Mouse (Mus musculus) heart, postnatal 0 days (tissue): ENCODE data around the gene Ndufs3. TPM values are rescaled to one million over a fixed set of nuclear protein-coding genes. Genes with fewer than 3 reads are reported as not detected.

Experiments
- ATAC-seq: fragments of 200-750 bp; cut with Nextera tagmentation; 2 replicates; pipeline ENCODE4 v1.8.0; 2017; ENCODE audit warnings: low read depth, moderate number of reproducible peaks, moderate library complexity; ENCODE audit not compliant: insufficient read depth
- DNase-seq: peaks from one replicate; pipeline ENCODE4 v3.0.0-alpha.2; 2016; ENCODE audit warnings: low spot score
- H3K27ac ChIP-seq: fragments of 300-500 bp; sonication (generic); 2 replicates; pipeline ENCODE4 v1.5.1; 2014; ENCODE audit warnings: low read depth, mild to moderate bottlenecking
- H3K27me3 ChIP-seq: fragments of 300-500 bp; sonication (generic); 2 replicates; pipeline ENCODE4 v1.6.1; 2014; ENCODE audit warnings: low read length, mixed read lengths; ENCODE audit not compliant: control insufficient read depth, insufficient read depth
- H3K36me3 ChIP-seq: fragments of 300-500 bp; sonication (generic); replicated peaks from 2 replicates; pipeline ENCODE4 v1.6.1; 2014; ENCODE audit warnings: low read length, mixed read lengths; ENCODE audit not compliant: control insufficient read depth, insufficient read depth
- H3K4me1 ChIP-seq: fragments of 300-500 bp; sonication (generic); 2 replicates; pipeline ENCODE4 v1.6.1; 2014; ENCODE audit warnings: antibody characterized with exemption; ENCODE audit not compliant: control insufficient read depth, insufficient read depth
- H3K4me2 ChIP-seq: fragments of 300-500 bp; sonication (generic); 2 replicates; pipeline ENCODE4 v1.6.1; 2014; ENCODE audit warnings: low read depth, mild to moderate bottlenecking, low read length, moderate library complexity
- H3K4me3 ChIP-seq: fragments of 300-500 bp; sonication (generic); 2 replicates; pipeline ENCODE4 v1.5.1; 2014; ENCODE audit warnings: low read depth, low read length
- H3K9ac ChIP-seq: fragments of 300-500 bp; sonication (generic); replicated peaks from 2 replicates; pipeline ENCODE4 v1.6.1; 2014; ENCODE audit warnings: low read depth, low read length, mixed read lengths
- H3K9me3 ChIP-seq: fragments of 300-500 bp; sonication (generic); replicated peaks from 2 replicates; pipeline ENCODE4 v1.6.1; 2016; ENCODE audit warnings: low read length; ENCODE audit not compliant: control insufficient read depth
- CTCF ChIP-seq: IDR thresholded peaks from 2 replicates; pipeline ENCODE4 v1.5.1; 2016; ENCODE audit warnings: antibody characterized with exemption, control low read depth, low read depth
- EP300 ChIP-seq: IDR thresholded peaks from 2 replicates; pipeline ENCODE4 v1.6.1; 2016; ENCODE audit warnings: antibody characterized with exemption, low read depth
- WGBS: fragments of 180-500 bp; shearing (Covaris S2); extraction: QIAGEN DNeasy Blood & Tissue Kit; methylation state at CpG from one replicate; pipeline ENCODE4 v1.1.7; 2014; 5-methylcytosine and 5-hydroxymethylcytosine counted together
- polyA plus RNA-seq: library from polyadenylated mRNA; unstranded; fragments of >200 nt; fragmentation: Nextera tagmentation; extraction: Ambion mirVana; gene quantifications from 2 replicates; pipeline ENCODE4 v1.2.1, GENCODE M21; 2015
- total RNA-seq: library from RNA; depleted of rRNA; stranded (reverse); fragments of >200 nt; gene quantifications from 2 replicates; pipeline ENCODE4 v1.2.3, GENCODE M21; 2014; ENCODE audit warnings: low replicate concordance; rRNA removed

The Ndufs3 gene
- total and polyA plus RNA-seq, 2 experiments from 2014 or later: 556 to 620 TPM

- Histone ChIP-seq H3K9me3 (no peaks in the 10 kb centered on the region), H3K4me2 (peak overlapping the region; percentile 79), H3K27ac (peak overlapping the region; percentile 89), H3K9ac (peak overlapping the region; percentile 91), H3K27me3 (no peaks in the 10 kb centered on the region), H3K4me1 (peaks cover 14% of the 10 kb centered on the region), H3K4me3 (peak overlapping the region; percentile 93), H3K36me3 (peaks cover 32% of the 10 kb centered on the region)
- no peak for ATAC-seq
- no peak for TF ChIP-seq CTCF
- TF ChIP-seq EP300: no peak
- WGBS: 0% methylated on average over 13 of the region's 13 CpGs
- no peak for DNase-seq
Measured at GRCm38 (mm10) chr2:90847681-90848050, 57.0 kb downstream of the Ndufs3 start.

- under 1% methylated on average over 66 of the region's 67 CpGs for WGBS
- no peaks in the 10 kb centered on the region for H3K9me3 ChIP-seq
- DNase-seq (peak; percentile 97), ATAC-seq (peak; percentile 97)
- H3K36me3 ChIP-seq: peaks cover 28% of the 10 kb centered on the region
- peak within 1 kb of the TSS; percentile 92 for H3K27ac ChIP-seq
- H3K9ac ChIP-seq: peak within 1 kb of the TSS; percentile 91
- H3K4me1 ChIP-seq: peaks cover 14% of the 10 kb centered on the region
- no peak for TF ChIP-seq CTCF
- no peak; the same call in 1 of the 2 replicates for TF ChIP-seq EP300
- no peaks in the 10 kb centered on the region for H3K27me3 ChIP-seq
- H3K4me2 ChIP-seq: peak within 1 kb of the TSS; percentile 79
- H3K4me3 ChIP-seq: peak within 1 kb of the TSS; percentile 93
Measured at GRCm38 (mm10) chr2:90846955-90847680, 57.5 kb downstream of the Ndufs3 start, which contains the start of gene Mtch2. TSS of gene Mtch2 (plus strand) at chr2:90847155.

- WGBS: 2% methylated on average over 8 of the region's 8 CpGs
- ATAC-seq (peak; percentile 15), DNase-seq (no peak)
- H3K4me3 ChIP-seq: peak overlapping the region; percentile 93
- peaks cover 23% of the 10 kb centered on the region for H3K36me3 ChIP-seq
- H3K27me3 ChIP-seq: no peaks in the 10 kb centered on the region
- peaks cover 14% of the 10 kb centered on the region for H3K4me1 ChIP-seq
- peak overlapping the region; percentile 92 for H3K27ac ChIP-seq
- peak overlapping the region; percentile 91; the same call in 1 of the 2 replicates for H3K9ac ChIP-seq
- peak overlapping the region; percentile 65 for H3K4me2 ChIP-seq
- H3K9me3 ChIP-seq: no peaks in the 10 kb centered on the region
- no peak for TF ChIP-seq EP300
- TF ChIP-seq CTCF: 0 out of 2 replicates have a peak, but pooled peaks have one; percentile 6
Measured at GRCm38 (mm10) chr2:90846597-90846954, 58.1 kb downstream of the Ndufs3 start.

- ATAC-seq: no peak
- Histone ChIP-seq H3K9me3 (no peaks in the 10 kb centered on the region), H3K9ac (peak overlapping the region; percentile 91; the same call in 1 of the 2 replicates), H3K36me3 (peaks cover 19% of the 10 kb centered on the region), H3K4me3 (peak overlapping the region; percentile 93), H3K27me3 (no peaks in the 10 kb centered on the region), H3K4me1 (peaks cover 14% of the 10 kb centered on the region), H3K27ac (peak overlapping the region; percentile 92), H3K4me2 (peak overlapping the region; percentile 65)
- no peak for TF ChIP-seq EP300
- TF ChIP-seq CTCF: no peak
- no peak for DNase-seq
- 47% methylated on average over 6 of the region's 6 CpGs for WGBS
Measured at GRCm38 (mm10) chr2:90846171-90846570, 58.5 kb downstream of the Ndufs3 start.

- no peak for DNase-seq
- no peak for ATAC-seq
- H3K4me2 ChIP-seq: no peak overlapping the region
- WGBS: 73% methylated on average over 5 of the region's 5 CpGs
- H3K4me3 ChIP-seq: no peak overlapping the region
- no peak for TF ChIP-seq CTCF
- no peak for TF ChIP-seq EP300
- H3K36me3 ChIP-seq: peaks cover 10% of the 10 kb centered on the region
- no peak overlapping the region for H3K27ac ChIP-seq
- H3K4me1 ChIP-seq: peaks cover 14% of the 10 kb centered on the region
- H3K9ac ChIP-seq: no peak overlapping the region
- H3K9me3 ChIP-seq: no peaks in the 10 kb centered on the region
- no peaks in the 10 kb centered on the region for H3K27me3 ChIP-seq
Measured at GRCm38 (mm10) chr2:90845234-90845633, 59.4 kb downstream of the Ndufs3 start.

Other genes with a start within 250 kb of the Ndufs3 start
- 13.4 and 13.6 TPM in 2 replicates for gene Nup160, start 227.6 kb downstream of the Ndufs3 start, total RNA-seq
- gene Nup160, start 227.6 kb downstream of the Ndufs3 start, polyA plus RNA-seq: 8.3 and 9.7 TPM in 2 replicates
- 20.9 and 39.0 TPM in 2 replicates for gene Fnbp4, start 159.5 kb downstream of the Ndufs3 start, total RNA-seq
- 19.3 and 23.8 TPM in 2 replicates for gene Fnbp4, start 159.5 kb downstream of the Ndufs3 start, polyA plus RNA-seq
- gene Agbl2, start 122.1 kb downstream of the Ndufs3 start, total RNA-seq: 1.4 and 4.8 TPM in 2 replicates
- 0.70 and 0.98 TPM in 2 replicates for gene Agbl2, start 122.1 kb downstream of the Ndufs3 start, polyA plus RNA-seq
- 181 and 206 TPM in 2 replicates for gene Mtch2, start 57.7 kb downstream of the Ndufs3 start, total RNA-seq
- 246 and 266 TPM in 2 replicates for gene Mtch2, start 57.7 kb downstream of the Ndufs3 start, polyA plus RNA-seq
- 15.5 and 18.7 TPM in 2 replicates for gene C1qtnf4, start 19.0 kb downstream of the Ndufs3 start, total RNA-seq
- gene C1qtnf4, start 19.0 kb downstream of the Ndufs3 start, polyA plus RNA-seq: 23.7 and 28.1 TPM in 2 replicates
- gene Kbtbd4, start 87 bp downstream of the Ndufs3 start, total RNA-seq: 19.5 and 28.3 TPM in 2 replicates
- gene Kbtbd4, start 87 bp downstream of the Ndufs3 start, polyA plus RNA-seq: 16.4 and 17.8 TPM in 2 replicates
- 85.6 and 113 TPM in 2 replicates for gene Celf1, start 35.6 kb upstream of the Ndufs3 start, total RNA-seq
- 63.9 and 72.6 TPM in 2 replicates for gene Celf1, start 35.6 kb upstream of the Ndufs3 start, polyA plus RNA-seq
- 50.0 and 62.0 TPM in 2 replicates for gene Rapsn, start 130.8 kb upstream of the Ndufs3 start, total RNA-seq
- gene Rapsn, start 130.8 kb upstream of the Ndufs3 start, polyA plus RNA-seq: 29.4 and 32.6 TPM in 2 replicates
- gene Psmc3, start 149.2 kb upstream of the Ndufs3 start, total RNA-seq: 172 and 264 TPM in 2 replicates
- gene Psmc3, start 149.2 kb upstream of the Ndufs3 start, polyA plus RNA-seq: 296 and 300 TPM in 2 replicates
- gene Slc39a13, start 165.6 kb upstream of the Ndufs3 start, total RNA-seq: 67.0 and 105 TPM in 2 replicates
- gene Slc39a13, start 165.6 kb upstream of the Ndufs3 start, polyA plus RNA-seq: 37.9 and 40.8 TPM in 2 replicates
- 2.5 and 21.3 TPM in 2 replicates for gene Spi1, start 177.6 kb upstream of the Ndufs3 start, total RNA-seq
- gene Spi1, start 177.6 kb upstream of the Ndufs3 start, polyA plus RNA-seq: 3.1 and 3.2 TPM in 2 replicates
- gene Mybpc3, start 213.3 kb upstream of the Ndufs3 start, total RNA-seq: 2,256 and 2,313 TPM in 2 replicates
- 1,065 and 1,207 TPM in 2 replicates for gene Mybpc3, start 213.3 kb upstream of the Ndufs3 start, polyA plus RNA-seq